Mouse (Mus musculus): ENCODE data around the gene Eif4g3.

- peak; percentile 61 for TF ChIP-seq CTCF (IDR thresholded peaks at IDR 0.05; ENCODE audit: low read depth)
- TF ChIP-seq EP300 (IDR thresholded peaks at IDR 0.05; ENCODE audit: low read depth) = peak; percentile 54
Measured at GRCm38 (mm10) chr4:137954926-137955396, 37.9 kb upstream of the Eif4g3 start.
